Mouse (Mus musculus): ENCODE measurements around the gene 4930518I15Rik. TPM values are rescaled to one million over a fixed set of nuclear protein-coding genes. Genes with fewer than 3 reads are reported as not detected.
"Not testable (repeated sequence)": the region's sequence is repeated elsewhere in the genome, so short reads cannot be mapped to it uniquely, and the experiment has no call there.

The 4930518I15Rik gene
- polyA plus RNA-seq (2012; ENCODE audit: insufficient read depth, low replicate concordance): 0.13 TPM in 1 of 2 replicates, not detected in the other

DNA sequence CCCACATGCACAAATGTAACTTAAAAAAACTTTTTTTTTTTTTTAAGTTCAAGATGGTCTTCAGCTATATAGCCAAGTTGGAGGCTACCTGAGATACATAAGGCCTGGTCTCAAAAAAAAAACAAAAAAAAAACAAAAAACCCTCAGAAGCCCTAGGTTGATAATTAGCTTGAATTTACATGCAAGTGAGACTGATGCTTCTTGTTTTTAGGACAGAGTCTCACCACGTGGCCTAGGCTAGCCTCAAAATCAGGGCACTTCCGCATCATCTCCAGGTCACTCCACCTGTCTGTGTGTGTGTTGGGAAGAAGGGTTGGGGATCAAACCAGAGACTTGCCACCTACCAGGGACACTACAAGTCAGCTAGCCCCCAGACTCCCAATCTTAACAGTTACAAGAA lies at the start of gene 4930518I15Rik:
Gene 4930518I15Rik, minus strand, starts transcription at position 112 of the 400 bp plus-strand sequence.
- TF ChIP-seq FLI1 (IDR thresholded peaks at IDR 0.05; ENCODE audit: low read length) (no peak), GATA1 (IDR thresholded peaks at IDR 0.05; ENCODE audit: borderline replicate concordance, low read length) (no peak)

DNA sequence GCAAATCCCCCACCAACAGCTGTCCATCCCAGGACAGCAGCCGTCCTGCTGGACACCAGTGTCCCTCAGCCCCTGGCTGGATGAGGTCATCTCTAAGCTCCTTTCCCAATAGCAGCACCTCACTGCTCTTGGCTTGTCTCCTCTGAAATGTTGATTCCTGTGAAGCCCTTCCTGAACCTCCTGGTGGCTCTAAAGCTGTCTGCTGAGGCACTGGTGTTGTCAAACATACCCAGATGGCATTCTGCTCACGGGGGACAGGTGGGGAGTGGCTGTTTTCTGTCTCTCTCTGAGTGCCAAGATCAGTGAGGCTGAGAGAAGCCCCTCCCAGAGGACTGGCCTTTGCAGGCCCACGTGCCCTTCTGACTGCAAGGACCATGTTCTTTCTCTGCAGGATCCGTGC lies 48.2 kb upstream of the 4930518I15Rik start:
- not testable (repeated sequence) for H3K27me3 ChIP-seq (replicated peaks); H3K9me3 ChIP-seq; H3K36me3 ChIP-seq (replicated peaks; ENCODE audit: low read length); H3K4me3 ChIP-seq (replicated peaks)
- H3K4me1 ChIP-seq: peaks cover 39% of the 10 kb centered on the region

More for the DNA sequence above, at the start of gene 4930518I15Rik:
- Histone ChIP-seq H3K4me3 (replicated peaks) (peak within 1 kb of the TSS; percentile 11), H3K9me3 (no peaks in the 10 kb centered on the region), H3K4me1 (peaks cover 23% of the 10 kb centered on the region), H3K27me3 (replicated peaks) (no peaks in the 10 kb centered on the region), H3K36me3 (replicated peaks; ENCODE audit: low read length) (peaks cover 33% of the 10 kb centered on the region)

DNA sequence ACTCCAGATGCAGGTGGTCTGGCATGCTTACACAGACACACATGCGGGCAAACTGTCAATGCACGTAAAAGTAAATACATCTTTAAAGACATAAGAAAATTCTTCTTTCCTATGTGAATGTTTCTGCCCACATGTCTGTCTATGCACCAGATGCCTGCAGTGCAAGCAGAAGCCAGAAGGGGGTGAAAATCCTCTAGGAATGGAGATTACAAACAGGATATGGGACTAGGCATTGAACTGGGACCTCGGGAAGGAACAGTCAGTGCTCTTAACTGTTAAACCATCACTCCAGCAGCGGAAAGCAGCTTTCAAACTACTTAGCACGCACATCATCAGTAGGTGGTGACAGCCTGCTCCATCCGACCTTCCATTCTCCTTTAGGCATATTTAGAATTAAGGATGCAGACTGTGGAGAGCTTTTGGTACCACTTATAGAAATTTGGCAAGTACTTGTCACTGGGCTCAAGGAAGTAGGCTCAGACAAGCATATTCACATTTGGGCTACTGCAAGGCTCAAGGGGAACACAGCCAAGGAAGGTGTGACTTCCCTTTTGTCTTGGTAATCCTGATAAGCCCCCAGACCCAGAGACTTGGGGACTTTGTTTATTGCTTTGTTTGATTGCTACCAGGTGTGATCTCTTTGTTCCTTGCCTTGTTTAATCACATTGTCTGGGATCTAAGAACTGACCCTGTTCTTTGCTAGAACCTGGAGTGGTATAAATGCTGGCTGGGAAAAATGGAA lies 47.4 kb upstream of the 4930518I15Rik start:
- H3K36me3 ChIP-seq (replicated peaks; ENCODE audit: low read length): no peaks in the 10 kb centered on the region
- H3K4me3 ChIP-seq (replicated peaks): no peak overlapping the region
- no peaks in the 10 kb centered on the region for H3K9me3 ChIP-seq
- H3K27me3 ChIP-seq (replicated peaks): no peaks in the 10 kb centered on the region
- peaks cover 39% of the 10 kb centered on the region for H3K4me1 ChIP-seq
- TF ChIP-seq FLI1 (IDR thresholded peaks at IDR 0.05; ENCODE audit: low read length) (no peak), GATA1 (IDR thresholded peaks at IDR 0.05; ENCODE audit: borderline replicate concordance, low read length) (no peak)

DNA sequence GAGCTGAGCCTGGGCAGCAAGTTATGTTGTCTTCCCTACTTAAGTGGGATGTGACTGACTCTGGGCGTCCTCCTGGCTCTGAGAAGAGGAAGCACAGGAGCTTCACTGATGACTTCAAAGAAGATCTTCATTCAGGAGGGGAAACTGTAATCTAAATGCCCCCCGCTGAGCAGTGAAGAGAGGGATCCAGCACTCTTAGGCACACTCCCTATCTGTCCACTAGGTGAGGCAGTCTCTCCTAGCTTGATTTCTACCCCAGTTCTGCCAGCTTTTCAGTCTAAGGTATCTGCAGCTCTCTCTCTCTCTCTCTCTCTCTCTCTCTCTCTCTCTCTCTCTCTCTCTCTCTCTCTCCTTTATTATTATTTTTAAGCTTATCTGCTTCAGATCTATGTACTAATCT lies 45.6 kb upstream of the 4930518I15Rik start:
- TF ChIP-seq GATA1 (IDR thresholded peaks at IDR 0.05; ENCODE audit: borderline replicate concordance, low read length) (no peak), FLI1 (IDR thresholded peaks at IDR 0.05; ENCODE audit: low read length) (no peak)
- Histone ChIP-seq H3K27me3 (replicated peaks) (no peaks in the 10 kb centered on the region), H3K4me1 (peaks cover 38% of the 10 kb centered on the region), H3K9me3 (no peaks in the 10 kb centered on the region), H3K36me3 (replicated peaks; ENCODE audit: low read length) (no peaks in the 10 kb centered on the region), H3K4me3 (replicated peaks) (no peak overlapping the region)

DNA sequence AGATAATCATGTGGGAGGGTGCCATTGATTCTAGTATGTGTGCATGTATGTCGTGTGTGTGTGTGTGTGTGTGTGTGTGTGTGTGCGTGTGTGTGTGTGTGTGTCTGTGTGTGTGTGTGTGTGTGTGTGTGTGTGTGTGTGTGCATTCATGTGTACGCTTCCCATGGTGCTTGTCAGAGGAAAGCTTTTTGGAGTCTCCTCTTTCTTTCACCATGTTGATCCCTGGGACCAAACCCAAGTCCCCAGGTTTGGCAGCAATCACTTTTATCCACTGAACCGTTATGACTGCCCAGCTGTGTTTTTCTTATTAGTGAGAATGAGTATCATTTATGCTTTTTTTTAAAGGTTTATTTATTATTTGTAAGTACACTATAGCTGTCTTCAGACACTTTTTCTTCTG lies 44.7 kb upstream of the 4930518I15Rik start:
- H3K4me1 ChIP-seq: peaks cover 47% of the 10 kb centered on the region
- not testable (repeated sequence) for H3K36me3 ChIP-seq (replicated peaks; ENCODE audit: low read length); H3K27me3 ChIP-seq (replicated peaks); H3K9me3 ChIP-seq; H3K4me3 ChIP-seq (replicated peaks)

DNA sequence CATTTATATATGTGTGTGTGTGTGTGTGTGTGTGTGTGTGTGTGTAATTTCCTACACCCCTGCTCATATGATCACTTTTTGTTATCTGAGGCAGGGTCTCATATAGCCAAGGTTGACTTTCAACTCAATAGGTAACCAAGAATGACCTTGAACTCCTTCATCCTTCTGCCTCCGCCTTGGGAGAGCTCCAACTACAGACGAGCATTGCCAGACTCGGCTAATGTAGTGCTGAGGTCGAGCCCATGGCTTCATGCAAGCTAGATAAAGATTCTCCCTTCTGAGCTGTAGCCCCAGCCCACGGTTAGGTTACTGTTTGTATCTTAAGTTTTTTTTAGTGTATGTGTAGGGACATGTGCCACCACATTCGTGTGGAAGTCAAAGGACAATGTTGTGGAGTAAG lies 44.1 kb upstream of the 4930518I15Rik start:
- TF ChIP-seq FLI1 (IDR thresholded peaks at IDR 0.05; ENCODE audit: low read length) (no peak), GATA1 (IDR thresholded peaks at IDR 0.05; ENCODE audit: borderline replicate concordance, low read length) (no peak)
- no peaks in the 10 kb centered on the region for H3K9me3 ChIP-seq

DNA sequence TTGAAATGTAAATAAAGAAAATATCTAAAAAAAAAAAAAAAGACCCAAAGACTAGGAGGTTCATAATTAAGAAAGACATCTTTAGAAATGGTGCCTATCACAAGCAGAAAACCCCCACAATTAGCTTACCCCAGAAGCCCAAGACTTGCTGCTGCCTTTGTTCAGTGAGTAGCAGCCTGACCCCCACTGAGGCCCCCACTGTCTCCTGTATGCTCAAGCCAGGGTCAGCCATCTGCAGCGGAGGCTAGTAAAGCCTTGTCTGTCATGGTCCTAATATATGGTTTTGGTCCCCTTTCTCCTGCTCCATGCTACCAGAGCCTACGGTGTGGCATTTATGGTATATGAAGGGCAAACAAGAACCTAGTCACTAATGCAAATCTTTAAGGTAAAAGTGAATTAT lies 43.6 kb upstream of the 4930518I15Rik start:
- Histone ChIP-seq H3K27me3 (replicated peaks) (peaks cover 1% of the 10 kb centered on the region), H3K9me3 (no peaks in the 10 kb centered on the region), H3K4me1 (peaks cover 51% of the 10 kb centered on the region), H3K4me3 (replicated peaks) (no peak overlapping the region), H3K36me3 (replicated peaks; ENCODE audit: low read length) (no peaks in the 10 kb centered on the region)
- TF ChIP-seq FLI1 (IDR thresholded peaks at IDR 0.05; ENCODE audit: low read length) (no peak), GATA1 (IDR thresholded peaks at IDR 0.05; ENCODE audit: borderline replicate concordance, low read length) (no peak)

More for the DNA sequence above, 44.1 kb upstream of the 4930518I15Rik start:
- peaks cover 46% of the 10 kb centered on the region for H3K4me1 ChIP-seq
- no peak overlapping the region for H3K4me3 ChIP-seq (replicated peaks)
- H3K36me3 ChIP-seq (replicated peaks; ENCODE audit: low read length): no peaks in the 10 kb centered on the region
- peaks cover 1% of the 10 kb centered on the region for H3K27me3 ChIP-seq (replicated peaks)

DNA sequence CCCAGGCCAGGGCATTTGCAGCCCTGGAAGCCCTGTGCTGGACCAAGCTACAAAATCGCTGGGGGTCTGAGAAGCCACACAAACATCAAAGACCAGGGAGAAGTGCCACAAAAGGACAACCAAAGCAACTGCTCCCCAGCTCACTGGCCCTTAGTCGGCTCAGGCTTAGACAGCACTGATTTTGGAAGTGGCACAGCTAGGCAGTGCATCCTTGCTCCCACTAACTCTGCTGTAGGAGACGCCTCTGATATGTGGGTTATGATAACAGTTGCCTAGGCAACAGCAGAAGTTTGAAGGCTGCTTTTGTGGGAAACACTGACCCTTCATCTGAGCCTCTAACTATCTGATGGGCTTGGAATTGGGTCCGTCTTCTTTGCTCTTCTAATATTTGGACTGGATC lies 41.4 kb upstream of the 4930518I15Rik start:
- Histone ChIP-seq H3K36me3 (replicated peaks; ENCODE audit: low read length) (no peaks in the 10 kb centered on the region), H3K4me1 (peaks cover 44% of the 10 kb centered on the region), H3K4me3 (replicated peaks) (no peak overlapping the region), H3K27me3 (replicated peaks) (peaks cover 1% of the 10 kb centered on the region), H3K9me3 (no peaks in the 10 kb centered on the region)
- no peak for TF ChIP-seq FLI1 (IDR thresholded peaks at IDR 0.05; ENCODE audit: low read length)
- TF ChIP-seq GATA1 (IDR thresholded peaks at IDR 0.05; ENCODE audit: borderline replicate concordance, low read length): no peak

DNA sequence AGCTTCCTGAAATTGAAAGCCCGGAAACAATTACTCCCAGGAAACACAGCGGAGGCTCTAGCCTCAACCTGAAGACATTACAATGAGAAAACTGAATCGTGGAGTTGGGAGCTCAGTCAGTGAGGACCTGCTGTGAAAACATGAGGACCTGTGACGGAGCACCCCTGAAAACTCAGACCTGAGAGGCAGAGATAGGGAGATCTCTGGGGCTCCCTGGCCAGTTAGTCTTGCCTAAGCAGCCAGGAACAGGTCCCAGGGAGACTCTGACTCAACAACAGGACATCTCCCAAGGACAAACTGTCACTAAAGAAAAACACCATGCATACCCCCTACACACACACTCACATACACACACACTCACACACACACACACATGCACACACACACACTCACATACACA lies 40.6 kb upstream of the 4930518I15Rik start:
- TF ChIP-seq FLI1 (IDR thresholded peaks at IDR 0.05; ENCODE audit: low read length): no peak
- TF ChIP-seq GATA1 (IDR thresholded peaks at IDR 0.05; ENCODE audit: borderline replicate concordance, low read length): no peak
- H3K27me3 ChIP-seq (replicated peaks): peaks cover 1% of the 10 kb centered on the region
- H3K4me3 ChIP-seq (replicated peaks): no peak overlapping the region
- H3K4me1 ChIP-seq: peaks cover 39% of the 10 kb centered on the region
- H3K9me3 ChIP-seq: no peaks in the 10 kb centered on the region
- no peaks in the 10 kb centered on the region for H3K36me3 ChIP-seq (replicated peaks; ENCODE audit: low read length)

DNA sequence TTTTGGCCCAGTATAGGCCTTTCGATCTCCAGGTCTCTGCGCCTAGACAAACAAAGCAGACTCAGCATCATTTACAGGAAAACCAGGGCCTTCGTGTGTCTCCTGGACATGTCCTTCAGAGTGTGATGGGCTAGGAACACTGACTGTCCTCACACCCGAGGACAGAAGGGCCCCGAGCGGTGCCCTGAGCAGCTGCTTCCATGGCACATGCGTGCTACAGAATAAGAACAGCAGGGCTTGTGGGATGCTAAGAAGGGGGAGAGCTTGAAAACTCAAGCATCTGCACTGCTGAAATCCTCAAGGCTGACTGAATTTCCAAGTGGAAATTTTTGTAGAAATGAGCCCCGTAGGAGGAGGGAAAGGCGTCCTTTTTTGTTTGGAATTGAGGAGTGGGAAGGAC lies 39.3 kb upstream of the 4930518I15Rik start:
- H3K36me3 ChIP-seq (replicated peaks; ENCODE audit: low read length): no peaks in the 10 kb centered on the region
- H3K27me3 ChIP-seq (replicated peaks): peaks cover 1% of the 10 kb centered on the region
- H3K9me3 ChIP-seq: no peaks in the 10 kb centered on the region
- TF ChIP-seq GATA1 (IDR thresholded peaks at IDR 0.05; ENCODE audit: borderline replicate concordance, low read length): no peak
- TF ChIP-seq FLI1 (IDR thresholded peaks at IDR 0.05; ENCODE audit: low read length): no peak
- peaks cover 36% of the 10 kb centered on the region for H3K4me1 ChIP-seq
- H3K4me3 ChIP-seq (replicated peaks): no peak overlapping the region
